Comparison of ENCODE assay signal across 8 mouse cellular contexts in genomic region chr10:81550257-81550656, GRCm38 (mm10). TPM values are rescaled to one million over a fixed set of nuclear protein-coding genes. Genes with fewer than 3 reads are reported as not detected.
DNase-seq lines count a peak whose midpoint lies in the region; ATAC-seq and TF ChIP-seq lines count a peak whose summit lies in the region.

No protein-coding gene starts in this region.

- H3K36me3 ChIP-seq in embryonic facial prominence, embryonic 14.5 days (ENCODE audit: control insufficient read depth, insufficient read depth, low read length) = no peaks in the 10 kb centered on the region
- no peaks in the 10 kb centered on the region for H3K36me3 ChIP-seq in limb, embryonic 10.5 days
- H3K36me3 ChIP-seq in small intestine, adult 2 months (ENCODE audit: control insufficient read depth, insufficient read depth, low read length) = no peaks in the 10 kb centered on the region

- H3K4me3 ChIP-seq in embryonic facial prominence, embryonic 14.5 days (ENCODE audit: low read depth, low read length) = no peak overlapping the region
- no peak overlapping the region for H3K4me3 ChIP-seq in limb, embryonic 10.5 days
- no peak overlapping the region for H3K4me3 ChIP-seq in small intestine, adult 2 months (ENCODE audit: low read depth, low read length)

- no peak overlapping the region for H3K27ac ChIP-seq in embryonic facial prominence, embryonic 14.5 days (replicated peaks; ENCODE audit: low read depth, low read length)
- peak overlapping the region; percentile 53 for H3K27ac ChIP-seq in limb, embryonic 10.5 days
- H3K27ac ChIP-seq in small intestine, adult 2 months (ENCODE audit: insufficient read depth, low read depth, low read length) = peak overlapping the region; percentile 95

- no peak overlapping the region for H3K9ac ChIP-seq in embryonic facial prominence, embryonic 14.5 days (ENCODE audit: low read depth, low read length)

- H3K4me2 ChIP-seq in embryonic facial prominence, embryonic 14.5 days (ENCODE audit: low read depth, low read length) = no peak overlapping the region

- peak; percentile 59 for DNase-seq in gastrocnemius, postnatal 14 days
- DNase-seq in gastrocnemius, adult 8-10 months (ENCODE audit: low spot score in 2 of 2) = no peak
- DNase-seq in 416B (ENCODE audit: low read depth) = peak; percentile 79
- peak; percentile 40 for DNase-seq in embryonic facial prominence, embryonic 14.5 days (ENCODE audit: low spot score)
- DNase-seq in limb, embryonic 10.5 days (ENCODE audit: low spot score) = peak; percentile 88
- DNase-seq in layer of hippocampus, adult 9-10 months (ENCODE audit: low spot score) = no peak

- TF ChIP-seq CTCF in small intestine, adult 2 months (IDR thresholded peaks at IDR 0.05; ENCODE audit: extremely low read depth, insufficient read length, insufficient replicate concordance, low read depth, low read length) = peak; percentile 82

- no peaks in the 10 kb centered on the region for H3K4me1 ChIP-seq in embryonic facial prominence, embryonic 14.5 days (ENCODE audit: control insufficient read depth, insufficient read depth, low read length)
- peaks cover 14% of the 10 kb centered on the region for H3K4me1 ChIP-seq in limb, embryonic 10.5 days
- peaks cover 29% of the 10 kb centered on the region for H3K4me1 ChIP-seq in small intestine, adult 2 months (ENCODE audit: control insufficient read depth, insufficient read depth, insufficient read length, low read length)

- peak; percentile 25; the same call in 1 of the 2 replicates for TF ChIP-seq POLR2A in small intestine, adult 2 months (IDR thresholded peaks at IDR 0.05; ENCODE audit: low read depth, low read length)

- H3K27me3 ChIP-seq in embryonic facial prominence, embryonic 14.5 days (replicated peaks; ENCODE audit: control insufficient read depth, insufficient read depth, low read length) = no peaks in the 10 kb centered on the region
- H3K27me3 ChIP-seq in limb, embryonic 10.5 days (ENCODE audit: low read depth, poor library complexity, severe bottlenecking) = no peaks in the 10 kb centered on the region
- no peaks in the 10 kb centered on the region for H3K27me3 ChIP-seq in small intestine, adult 2 months (ENCODE audit: control insufficient read depth, insufficient read depth, low read length)

- intact Hi-C loops in gastrocnemius, postnatal 14 days (cut with DNase I; ENCODE audit: low total_unique reads) = loop anchor here (5.0 kb wide), 1 partner anchor 48 kb away; the partner anchor contains the start of gene S1pr4

- ATAC-seq in activated CD4-positive, CD25-positive, alpha-beta regulatory T cell, adult 4 months = peak; percentile 19
- ATAC-seq in embryonic facial prominence, embryonic 14.5 days (ENCODE audit: low read depth) = no peak

- 17% methylated on average over 7 of the region's 7 CpGs for WGBS in embryonic facial prominence, embryonic 14.5 days
- 10% methylated on average over 7 of the region's 7 CpGs for WGBS in limb, embryonic 10.5 days
- 15% methylated on average over 7 of the region's 7 CpGs for WGBS in small intestine, adult 2 months

- no peaks in the 10 kb centered on the region for H3K9me3 ChIP-seq in embryonic facial prominence, embryonic 14.5 days (ENCODE audit: control insufficient read depth, low read length)
- H3K9me3 ChIP-seq in limb, embryonic 10.5 days (replicated peaks) = no peaks in the 10 kb centered on the region

RNA-seq across cellular contexts. Expression of gene Gna11, which starts 5.3 kb away (rescaled TPM):
- total RNA-seq in gastrocnemius, postnatal 14 days (2021) = 10 to 100 TPM; 31.6 to 34.6 TPM
- total RNA-seq in gastrocnemius, adult 8-10 months (2022) = 10 to 100 TPM; 26.2 to 30.7 (median 28.4) TPM
- polyA plus RNA-seq in activated CD4-positive, CD25-positive, alpha-beta regulatory T cell, adult 4 months (2017; shearing (Covaris generic)) = 10 to 100 TPM; 21.7 to 24.5 TPM
- 87.7 and 88.4 TPM in 2 replicates for polyA plus RNA-seq in embryonic facial prominence, embryonic 14.5 days (2014; fragmentation: Nextera tagmentation; extraction: Ambion mirVana)
- 88.5 and 91.5 TPM in 2 replicates for polyA plus RNA-seq in limb, embryonic 10.5 days (2016; fragmentation: Nextera tagmentation; extraction: Ambion mirVana)
- polyA plus RNA-seq in small intestine, adult 2 months (2012; rRNA removed) = 318 and 828 TPM in 2 replicates

RNA-seq across cellular contexts. Expression of gene Aes, which starts 9.0 kb away (rescaled TPM):
- total RNA-seq in gastrocnemius, postnatal 14 days (2021) = 100 to 1,000 TPM; 660 to 698 TPM
- 100 to 1,000 TPM; 851 to 988 (median 920) TPM for total RNA-seq in gastrocnemius, adult 8-10 months (2022)
- 100 to 1,000 TPM; 120 to 125 TPM for polyA plus RNA-seq in activated CD4-positive, CD25-positive, alpha-beta regulatory T cell, adult 4 months (2017; shearing (Covaris generic))
- 387 and 412 TPM in 2 replicates for polyA plus RNA-seq in embryonic facial prominence, embryonic 14.5 days (2014; fragmentation: Nextera tagmentation; extraction: Ambion mirVana)
- 337 and 432 TPM in 2 replicates for polyA plus RNA-seq in limb, embryonic 10.5 days (2016; fragmentation: Nextera tagmentation; extraction: Ambion mirVana)
- 1,054 and 3,003 TPM in 2 replicates for polyA plus RNA-seq in small intestine, adult 2 months (2012; rRNA removed)

RNA-seq across cellular contexts. Expression of gene Tle2, which starts 24.1 kb away (rescaled TPM):
- total RNA-seq in gastrocnemius, postnatal 14 days (2021) = 1 to 10 TPM; 4.3 to 4.4 TPM
- 1 to 10 TPM; 3.1 to 4.3 (median 4.0) TPM for total RNA-seq in gastrocnemius, adult 8-10 months (2022)
- 1 to 10 TPM in 1 of 2 experiments, under 1 TPM in 1; 0.78 to 1.5 TPM for polyA plus RNA-seq in activated CD4-positive, CD25-positive, alpha-beta regulatory T cell, adult 4 months (2017; shearing (Covaris generic))
- 30.2 and 39.4 TPM in 2 replicates for polyA plus RNA-seq in embryonic facial prominence, embryonic 14.5 days (2014; fragmentation: Nextera tagmentation; extraction: Ambion mirVana)
- 17.1 and 28.2 TPM in 2 replicates for polyA plus RNA-seq in limb, embryonic 10.5 days (2016; fragmentation: Nextera tagmentation; extraction: Ambion mirVana)
- polyA plus RNA-seq in small intestine, adult 2 months (2012; rRNA removed) = 17.8 and 20.4 TPM in 2 replicates

RNA-seq across cellular contexts. Expression of gene Gna15, which starts 26.2 kb away (rescaled TPM):
- 1 to 10 TPM in 1 of 2 experiments, under 1 TPM in 1; 0.60 to 1.2 TPM for total RNA-seq in gastrocnemius, postnatal 14 days (2021)
- under 1 TPM; 0.19 to 0.80 (median 0.24) TPM for total RNA-seq in gastrocnemius, adult 8-10 months (2022)
- 10 to 100 TPM; 55.2 to 62.0 TPM for polyA plus RNA-seq in activated CD4-positive, CD25-positive, alpha-beta regulatory T cell, adult 4 months (2017; shearing (Covaris generic))
- 3.1 and 4.5 TPM in 2 replicates for polyA plus RNA-seq in embryonic facial prominence, embryonic 14.5 days (2014; fragmentation: Nextera tagmentation; extraction: Ambion mirVana)
- polyA plus RNA-seq in limb, embryonic 10.5 days (2016; fragmentation: Nextera tagmentation; extraction: Ambion mirVana) = 0.80 and 2.0 TPM in 2 replicates
- polyA plus RNA-seq in small intestine, adult 2 months (2012; rRNA removed) = 1.5 and 3.0 TPM in 2 replicates

RNA-seq across cellular contexts. Expression of gene S1pr4, which starts 50.3 kb away (rescaled TPM):
- under 1 TPM; 0.64 to 0.86 TPM for total RNA-seq in gastrocnemius, postnatal 14 days (2021)
- total RNA-seq in gastrocnemius, adult 8-10 months (2022) = 1 to 10 TPM in 1 of 4 experiments, under 1 TPM in 3; 0.27 to 1.0 (median 0.59) TPM
- 10 to 100 TPM; 70.0 to 70.7 TPM for polyA plus RNA-seq in activated CD4-positive, CD25-positive, alpha-beta regulatory T cell, adult 4 months (2017; shearing (Covaris generic))
- 0.65 and 0.73 TPM in 2 replicates for polyA plus RNA-seq in embryonic facial prominence, embryonic 14.5 days (2014; fragmentation: Nextera tagmentation; extraction: Ambion mirVana)
- polyA plus RNA-seq in limb, embryonic 10.5 days (2016; fragmentation: Nextera tagmentation; extraction: Ambion mirVana) = 0.34 and 0.39 TPM in 2 replicates
- 4.0 and 5.6 TPM in 2 replicates for polyA plus RNA-seq in small intestine, adult 2 months (2012; rRNA removed)

Comparison
In these comparisons a context has a peak if more than half of its experiments do, and no peak if none do; other contexts are left out.
1. DNase-seq: peak in gastrocnemius, postnatal 14 days (single experiment), 416B (single experiment), embryonic facial prominence, embryonic 14.5 days (single experiment) and limb, embryonic 10.5 days (single experiment); none in gastrocnemius, adult 8-10 months (0 of 2) and layer of hippocampus, adult 9-10 months (single experiment).